Mouse (Mus musculus) forebrain, embryonic 11.5 days (tissue): Measurements from ENCODE around the gene Chchd6. TPM values are rescaled to one million over a fixed set of nuclear protein-coding genes. Genes with fewer than 3 reads are reported as not detected.

ENCODE experiments used
- ATAC-seq: fragments of 200-750 bp; cut with Nextera tagmentation; replicated peaks from 2 replicates; pipeline ENCODE4 v1.8.0; 2017; ENCODE audit warnings: moderate TSS enrichment; ENCODE audit not compliant: low FRiP score
- DNase-seq: peaks from one replicate; pipeline ENCODE4 v3.0.0-alpha.2; 2017; ENCODE audit warnings: low spot score
- H3K27ac ChIP-seq: fragments of 300-500 bp; sonication (generic); 2 replicates; pipeline ENCODE4 v1.5.1; 2014; ENCODE audit warnings: low read depth, low read length
- H3K27me3 ChIP-seq: fragments of 300-500 bp; sonication (generic); 2 replicates; pipeline ENCODE4 v1.6.1; 2014; ENCODE audit warnings: mild to moderate bottlenecking, low read length, mixed read lengths; ENCODE audit not compliant: control insufficient read depth, insufficient read depth
- H3K36me3 ChIP-seq: fragments of 300-500 bp; sonication (generic); 2 replicates; pipeline ENCODE4 v1.6.1; 2014; ENCODE audit warnings: mild to moderate bottlenecking, low read length, moderate library complexity, mixed read lengths; ENCODE audit not compliant: control insufficient read depth, insufficient read depth
- H3K4me1 ChIP-seq: fragments of 300-500 bp; sonication (generic); replicated peaks from 2 replicates; pipeline ENCODE4 v1.6.1; 2014; ENCODE audit warnings: low read length, mixed read lengths; ENCODE audit not compliant: control insufficient read depth, insufficient read depth
- H3K4me2 ChIP-seq: fragments of 300-500 bp; sonication (generic); 2 replicates; pipeline ENCODE4 v1.6.1; 2014; ENCODE audit warnings: low read depth, mild to moderate bottlenecking, low read length, moderate library complexity, mixed read lengths; ENCODE audit not compliant: severe bottlenecking
- H3K4me3 ChIP-seq: fragments of 300-500 bp; sonication (generic); 2 replicates; pipeline ENCODE4 v1.5.1; 2014; ENCODE audit warnings: low read depth, low read length
- H3K9ac ChIP-seq: fragments of 300-500 bp; sonication (generic); 2 replicates; pipeline ENCODE4 v1.6.1; 2014; ENCODE audit warnings: low read length
- H3K9me3 ChIP-seq: fragments of 300-500 bp; sonication (generic); 2 replicates; pipeline ENCODE4 v1.6.1; 2016; ENCODE audit warnings: low read length, mixed read lengths; ENCODE audit not compliant: control insufficient read depth
- WGBS: fragments of 180-500 bp; shearing (Covaris S2); extraction: QIAGEN DNeasy Blood & Tissue Kit; methylation state at CpG from one replicate; pipeline ENCODE4 v1.1.7; 2014; 5-methylcytosine and 5-hydroxymethylcytosine counted together
- polyA plus RNA-seq: library from polyadenylated mRNA; unstranded; fragments of >200 nt; fragmentation: Nextera tagmentation; extraction: Ambion mirVana; gene quantifications from 2 replicates; pipeline ENCODE4 v1.2.1, GENCODE M21; 2014

Chchd6 gene
- polyA plus RNA-seq, 1 experiment from 2014 or later = 93.7 TPM

DNA sequence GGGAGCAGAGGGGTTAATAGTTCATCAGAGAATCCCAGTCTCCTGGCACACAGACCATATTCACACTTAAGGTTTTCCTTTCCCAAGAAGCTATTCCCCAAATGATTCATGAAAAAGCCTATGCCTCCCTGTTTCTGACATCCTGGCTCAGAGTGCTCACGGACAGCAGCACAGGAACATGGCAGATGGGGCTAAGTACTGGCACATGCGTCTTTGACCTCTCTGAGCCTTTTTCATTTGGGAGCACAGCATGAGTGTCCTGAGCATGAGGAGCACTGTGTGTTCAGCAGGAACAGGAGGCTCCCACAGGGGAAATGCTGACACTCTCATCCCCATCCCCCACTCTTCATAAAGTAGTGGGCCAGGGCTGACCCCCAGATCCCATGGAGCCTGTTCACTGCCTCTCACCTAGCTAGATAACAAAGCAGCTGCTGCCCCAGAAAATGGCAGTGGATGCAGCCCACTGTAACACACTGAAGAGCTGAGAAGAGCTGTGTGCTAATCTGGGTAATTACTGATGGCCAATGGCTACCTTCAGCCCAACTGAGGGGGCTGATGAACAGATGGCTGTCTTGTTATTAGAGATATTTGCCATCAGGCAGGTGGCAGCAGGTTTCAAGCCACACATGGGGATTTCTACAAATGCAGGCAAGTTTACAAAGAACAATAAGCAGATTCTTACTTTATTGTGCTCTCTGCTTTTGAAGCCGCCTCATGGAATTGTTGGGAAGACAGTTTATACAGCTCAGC lies 176.2 kb downstream of the Chchd6 start:
- Histone ChIP-seq H3K4me2 (no peak overlapping the region), H3K9me3 (no peaks in the 10 kb centered on the region), H3K9ac (no peak overlapping the region), H3K27ac (no peak overlapping the region), H3K4me1 (no peaks in the 10 kb centered on the region), H3K4me3 (no peak overlapping the region), H3K36me3 (no peaks in the 10 kb centered on the region; the same call in 1 of the 2 replicates), H3K27me3 (no peaks in the 10 kb centered on the region)
- 72% methylated on average over 3 of the region's 3 CpGs for WGBS
- ATAC-seq (0 out of 2 replicates have a peak, but pooled peaks have one; percentile 46), DNase-seq (no peak)

DNA sequence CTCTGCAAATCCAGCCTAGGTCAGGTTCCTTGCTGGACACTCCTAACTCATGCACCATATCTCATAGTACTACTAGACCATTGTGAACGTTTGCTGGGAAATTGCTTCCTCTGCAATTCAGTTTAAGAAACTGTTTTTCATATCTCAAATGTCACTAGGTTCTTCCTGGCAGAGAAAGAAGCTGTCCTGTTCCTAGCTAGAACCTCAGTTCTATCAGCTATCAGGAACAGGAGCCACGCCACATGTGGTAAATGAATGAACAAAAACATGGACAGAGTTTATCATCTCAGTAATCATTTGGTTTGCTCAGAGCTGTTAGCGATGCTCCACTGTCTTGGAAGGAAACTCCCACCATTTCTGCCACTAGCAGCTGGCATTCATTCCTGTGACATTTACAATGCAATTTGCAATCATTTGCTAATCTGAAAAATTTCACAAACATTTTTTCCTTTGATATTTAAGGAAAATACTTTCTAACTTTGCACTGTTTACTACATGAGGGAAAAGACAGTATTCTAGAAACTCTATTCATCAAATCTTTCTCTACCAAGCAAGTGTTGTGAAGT lies 179.3 kb downstream of the Chchd6 start:
- Histone ChIP-seq H3K36me3 (no peaks in the 10 kb centered on the region; the same call in 1 of the 2 replicates), H3K27me3 (no peaks in the 10 kb centered on the region), H3K4me3 (no peak overlapping the region), H3K4me1 (no peaks in the 10 kb centered on the region), H3K4me2 (no peak overlapping the region), H3K9ac (no peak overlapping the region), H3K9me3 (no peaks in the 10 kb centered on the region), H3K27ac (no peak overlapping the region)
- ATAC-seq (no peak), DNase-seq (no peak)
- WGBS = 87% methylated on average over 3 of the region's 3 CpGs

DNA sequence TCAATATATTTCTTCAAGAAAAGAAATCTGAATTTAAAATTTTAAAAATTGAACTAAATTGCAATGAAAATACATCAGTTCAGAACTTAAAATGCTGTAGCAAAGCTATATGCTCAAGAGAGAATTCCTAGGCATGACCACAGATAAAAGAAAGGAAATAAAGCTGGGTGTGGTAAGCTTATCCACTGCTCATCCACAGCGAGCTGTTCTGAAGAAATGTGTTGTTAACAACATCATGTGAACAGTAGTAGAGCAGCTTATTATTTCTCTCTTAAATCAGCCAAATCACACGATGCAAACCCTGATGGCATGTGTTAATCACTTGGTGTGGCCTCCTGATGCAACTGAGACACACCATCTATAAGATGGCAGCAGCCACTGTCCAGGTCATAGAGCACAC lies 180.4 kb downstream of the Chchd6 start:
- DNase-seq (no peak), ATAC-seq (no peak)
- Histone ChIP-seq H3K4me3 (no peak overlapping the region), H3K36me3 (no peaks in the 10 kb centered on the region; the same call in 1 of the 2 replicates), H3K27me3 (no peaks in the 10 kb centered on the region), H3K27ac (no peak overlapping the region), H3K4me2 (no peak overlapping the region), H3K9me3 (no peaks in the 10 kb centered on the region), H3K4me1 (no peaks in the 10 kb centered on the region), H3K9ac (no peak overlapping the region)
- WGBS = 77% methylated on average over 2 of the region's 2 CpGs

- Histone ChIP-seq H3K4me2 (no peak overlapping the region), H3K4me3 (no peak overlapping the region), H3K4me1 (no peaks in the 10 kb centered on the region), H3K36me3 (no peaks in the 10 kb centered on the region; the same call in 1 of the 2 replicates), H3K9ac (no peak overlapping the region), H3K27me3 (no peaks in the 10 kb centered on the region), H3K9me3 (no peaks in the 10 kb centered on the region), H3K27ac (no peak overlapping the region)
- no peak for ATAC-seq
- 90% methylated on average over 4 of the region's 4 CpGs for WGBS
- DNase-seq = no peak
Observed at GRCm38 (mm10) chr6:89414126-89414525, 181.3 kb downstream of the Chchd6 start.

GRCm38 (mm10) chr6:89413481-89413884 lies 182.0 kb downstream of the Chchd6 start:
- no peak overlapping the region for H3K4me2 ChIP-seq
- no peak overlapping the region for H3K27ac ChIP-seq
- no peak overlapping the region for H3K4me3 ChIP-seq
- H3K9ac ChIP-seq = no peak overlapping the region
- H3K4me1 ChIP-seq = no peaks in the 10 kb centered on the region
- no peaks in the 10 kb centered on the region; the same call in 1 of the 2 replicates for H3K36me3 ChIP-seq
- no peak for ATAC-seq
- no peak for DNase-seq
- H3K27me3 ChIP-seq = no peaks in the 10 kb centered on the region
- H3K9me3 ChIP-seq = no peaks in the 10 kb centered on the region

GRCm38 (mm10) chr6:89412562-89412961 lies 182.9 kb downstream of the Chchd6 start:
- Histone ChIP-seq H3K4me2 (no peak overlapping the region), H3K4me3 (no peak overlapping the region), H3K9ac (no peak overlapping the region), H3K4me1 (no peaks in the 10 kb centered on the region), H3K36me3 (no peaks in the 10 kb centered on the region), H3K9me3 (no peaks in the 10 kb centered on the region), H3K27ac (no peak overlapping the region), H3K27me3 (no peaks in the 10 kb centered on the region)
- no peak for ATAC-seq
- 77% methylated on average over 1 of the region's 1 CpGs for WGBS
- no peak for DNase-seq

DNA sequence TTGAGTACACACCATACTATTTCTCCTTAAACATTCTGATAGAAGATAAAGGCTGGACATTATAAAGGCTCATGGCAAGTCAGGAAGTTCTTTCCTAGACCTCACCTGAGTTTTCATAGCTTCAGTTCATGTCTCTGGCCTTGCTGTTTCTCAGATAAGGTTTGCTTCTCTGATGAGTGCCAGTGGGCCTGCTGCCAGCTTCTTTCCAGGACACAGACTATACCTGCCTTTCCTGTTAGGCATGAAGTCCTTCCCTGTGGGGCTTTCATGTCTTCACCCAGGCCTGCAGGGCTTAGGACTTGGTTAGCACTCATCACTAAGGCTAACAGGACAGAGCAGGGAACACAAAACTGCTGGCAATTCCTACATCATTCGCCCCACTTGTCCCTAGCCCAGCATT lies 186.4 kb downstream of the Chchd6 start:
- H3K4me3 ChIP-seq = no peak overlapping the region
- H3K27ac ChIP-seq = no peak overlapping the region
- H3K4me2 ChIP-seq = no peak overlapping the region
- H3K9me3 ChIP-seq = no peaks in the 10 kb centered on the region
- ATAC-seq (no peak), DNase-seq (no peak)
- H3K4me1 ChIP-seq = no peaks in the 10 kb centered on the region
- no peaks in the 10 kb centered on the region for H3K36me3 ChIP-seq
- no peak overlapping the region for H3K9ac ChIP-seq
- H3K27me3 ChIP-seq = no peaks in the 10 kb centered on the region
- 93% methylated on average over 1 of the region's 1 CpGs for WGBS

GRCm38 (mm10) chr6:89408259-89408658 lies 187.2 kb downstream of the Chchd6 start:
- H3K9ac ChIP-seq = no peak overlapping the region
- H3K4me1 ChIP-seq = no peaks in the 10 kb centered on the region
- H3K4me3 ChIP-seq = no peak overlapping the region
- ATAC-seq (no peak), DNase-seq (no peak)
- H3K36me3 ChIP-seq = no peaks in the 10 kb centered on the region
- H3K9me3 ChIP-seq = no peaks in the 10 kb centered on the region
- no peak overlapping the region for H3K4me2 ChIP-seq
- 86% methylated on average over 5 of the region's 5 CpGs for WGBS
- no peaks in the 10 kb centered on the region for H3K27me3 ChIP-seq
- no peak overlapping the region for H3K27ac ChIP-seq
